Mouse (Mus musculus) T-helper 1 cell (primary cell): ENCODE data around the gene Gm16434.
"Not testable (repeated sequence)": the region's sequence is repeated elsewhere in the genome, so short reads cannot be mapped to it uniquely, and the experiment has no call there.

Experiments used
- in situ Hi-C: fragments of 300-600 bp; cut with MboI, MseI; formaldehyde crosslinking; loops from one replicate; pipeline ENCODE4 v1.15.1; 2025; ENCODE audit warnings: high pct_unique_total_duplicates

Gm16434 gene

DNA sequence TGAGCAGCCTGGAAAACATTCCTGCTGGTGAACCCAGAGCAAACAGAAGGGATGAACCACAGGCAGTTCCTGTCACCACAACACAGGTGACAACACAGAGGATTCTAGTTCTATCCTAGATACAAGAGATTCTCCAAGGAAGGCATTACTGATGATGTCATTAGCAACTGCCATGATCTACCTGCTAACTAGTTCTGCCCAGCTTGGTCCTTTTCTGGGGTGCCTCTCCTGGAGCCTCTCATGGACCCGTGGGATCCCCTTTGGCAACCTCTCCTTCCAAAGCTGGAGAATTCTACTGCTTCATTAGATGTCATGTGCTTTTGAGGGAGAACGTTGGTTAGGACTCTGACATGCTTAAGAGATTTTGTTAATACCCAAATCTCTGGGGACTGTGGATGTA, at the start of gene Gm16434:
Gene Gm16434, minus strand, starts transcription at position 101 of the 400 bp plus-strand sequence.
- in situ Hi-C loops, result loop anchor here (10.0 kb wide), 1 partner anchor 70 kb away; the partner anchor contains the start of gene Gm6676

DNA sequence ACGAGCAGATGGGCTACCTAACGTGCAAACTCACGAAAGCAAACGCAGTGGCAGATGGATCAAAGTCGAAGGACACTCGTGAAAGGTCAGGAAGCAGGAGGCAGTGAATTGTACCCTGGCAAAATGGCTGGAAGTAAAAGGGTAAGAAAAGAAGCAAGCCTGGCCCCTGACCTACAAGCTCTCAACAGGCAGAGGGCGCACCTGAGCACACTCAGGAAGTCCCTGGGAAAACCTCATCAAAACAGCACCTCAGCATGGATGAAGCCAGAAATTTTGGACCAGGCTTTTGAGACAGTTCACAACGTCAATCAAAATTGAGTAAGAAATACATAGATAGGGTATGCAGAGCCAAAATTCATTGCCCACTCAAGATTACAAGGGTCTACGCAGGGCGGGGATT, 49.2 kb upstream of the Gm16434 start:
- in situ Hi-C loops, result loop anchor here (10.0 kb wide), 1 partner anchor 1209 kb away; no protein-coding TSS in a partner anchor

DNA sequence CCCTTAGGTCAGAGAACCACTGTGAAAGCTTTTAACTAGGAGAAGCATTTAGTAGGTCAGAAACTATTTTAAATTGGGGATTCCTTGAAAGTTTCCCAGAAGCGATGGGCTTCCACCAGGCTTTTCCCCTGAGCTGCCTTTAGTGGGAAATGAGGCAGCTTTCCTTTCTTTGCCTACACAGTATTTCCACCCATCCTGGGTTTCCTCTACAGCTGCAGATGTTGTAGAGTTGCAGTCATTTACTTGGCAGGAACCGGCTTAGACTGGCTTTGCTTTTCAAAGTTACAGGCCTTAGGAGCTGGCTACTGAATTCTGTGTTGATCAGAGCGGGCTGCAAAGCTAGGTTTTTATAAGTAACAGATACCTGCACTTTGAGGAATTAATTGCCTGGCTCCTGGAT, 5.7 kb upstream of the Gm16434 start:
- in situ Hi-C loops, result not testable (repeated sequence)

DNA sequence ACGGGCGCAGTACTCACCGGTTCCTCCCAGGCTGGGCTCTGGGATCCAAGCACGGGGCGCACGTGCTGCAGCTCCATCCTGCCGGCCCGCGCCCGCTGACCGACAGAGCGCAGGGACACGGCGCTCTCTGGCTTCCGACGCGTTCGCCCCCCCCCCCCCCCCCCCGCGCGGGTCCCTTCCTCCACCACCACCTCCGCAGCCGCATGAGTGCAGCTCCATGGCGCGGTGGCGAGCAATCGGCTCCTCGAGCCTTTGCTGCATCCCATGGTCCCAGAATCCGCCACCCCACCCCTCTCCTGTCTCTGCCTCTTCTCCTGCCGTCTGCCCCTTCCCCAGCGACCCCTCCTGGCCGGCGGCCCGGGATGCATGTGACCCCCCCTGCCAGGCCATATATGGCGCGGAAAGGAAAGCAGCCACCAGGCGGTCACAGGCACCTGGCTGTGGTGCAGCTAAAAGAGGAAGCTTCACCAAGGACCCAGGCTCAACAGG, 19.8 kb downstream of the Gm16434 start, which contains the start of gene Gm3512:
Gene Gm3512, minus strand, starts transcription at position 51 of the 489 bp plus-strand sequence.
- in situ Hi-C loops, result not testable (repeated sequence)
